Mouse (Mus musculus) liver, embryonic 14.5 days (tissue): ENCODE data around the gene Tmem212. TPM values are rescaled to one million over a fixed set of nuclear protein-coding genes. Genes with fewer than 3 reads are reported as not detected.

Experiments used
- ATAC-seq: fragments of 200-750 bp; cut with Nextera tagmentation; 2 replicates; pipeline ENCODE4 v1.8.0; 2017; ENCODE audit warnings: moderate number of reproducible peaks, mild to moderate bottlenecking, moderate library complexity; ENCODE audit not compliant: insufficient read depth
- DNase-seq, 3 experiments: peaks; one replicate each; pipeline ENCODE4 v3.0.0-alpha.2; 2012 to 2013; ENCODE audit warnings: low read depth in 3 of 3, low spot score in 3 of 3
- H3K27ac ChIP-seq: fragments of 300-500 bp; sonication (generic); 2 replicates; pipeline ENCODE4 v1.5.1; 2014; ENCODE audit warnings: moderate library complexity, mild to moderate bottlenecking, control low read depth, inconsistent platforms
- H3K27me3 ChIP-seq: fragments of 300-500 bp; sonication (generic); 2 replicates; pipeline ENCODE4 v1.6.1; 2014; ENCODE audit warnings: mild to moderate bottlenecking, low read length, moderate library complexity; ENCODE audit not compliant: control insufficient read depth, insufficient read depth
- H3K36me3 ChIP-seq: fragments of 300-500 bp; sonication (generic); replicated peaks from 2 replicates; pipeline ENCODE4 v1.6.1; 2014; ENCODE audit warnings: low read depth; ENCODE audit not compliant: control insufficient read depth, insufficient read depth
- H3K4me1 ChIP-seq, 2 experiments: fragments of 200-500 bp in 1 of 2; fragments of 300-500 bp in 1 of 2; sonication (generic) in 1 of 2; replicated peaks; 2 replicates each; pipeline ENCODE4 v1.6.1; 2012 to 2014; ENCODE audit warnings: antibody characterized with exemption in 1 of 2, inconsistent platforms in 1 of 2, low read length in 1 of 2; ENCODE audit not compliant: control insufficient read depth in 2 of 2, insufficient read depth in 2 of 2
- H3K4me2 ChIP-seq: fragments of 300-500 bp; sonication (generic); 2 replicates; pipeline ENCODE4 v1.6.1; 2014; ENCODE audit warnings: low read depth, mild to moderate bottlenecking, control low read depth, moderate library complexity
- H3K4me3 ChIP-seq, 2 experiments: fragments of 200-500 bp in 1 of 2; fragments of 300-500 bp in 1 of 2; sonication (generic) in 1 of 2; 2 replicates each; pipeline ENCODE4 v1.5.1; 2012 to 2014; ENCODE audit warnings: low read depth in 2 of 2, low read length in 2 of 2, mild to moderate bottlenecking in 2 of 2, control low read depth in 1 of 2, inconsistent platforms in 1 of 2, moderate library complexity in 1 of 2; ENCODE audit not compliant: insufficient read depth in 1 of 2
- H3K9ac ChIP-seq: fragments of 300-500 bp; sonication (generic); replicated peaks from 2 replicates; pipeline ENCODE4 v1.6.1; 2014; ENCODE audit warnings: mild to moderate bottlenecking, control low read depth, moderate library complexity
- H3K9me3 ChIP-seq: fragments of 300-500 bp; sonication (generic); 2 replicates; pipeline ENCODE4 v1.6.1; 2016; ENCODE audit warnings: low read length, mixed read lengths; ENCODE audit not compliant: control insufficient read depth
- CTCF ChIP-seq: IDR thresholded peaks from 2 replicates; pipeline ENCODE4 v1.5.1; 2016; ENCODE audit warnings: antibody characterized with exemption, low read depth, control low read depth
- EP300 ChIP-seq: IDR thresholded peaks from 2 replicates; pipeline ENCODE4 v1.6.1; 2016; ENCODE audit warnings: antibody characterized with exemption, low read depth
- WGBS: fragments of 180-500 bp; shearing (Covaris S2); extraction: QIAGEN DNeasy Blood & Tissue Kit; methylation state at CpG from one replicate; pipeline ENCODE4 v1.1.7; 2014; ENCODE audit not compliant: insufficient replicate concordance; 5-methylcytosine and 5-hydroxymethylcytosine counted together
- polyA plus RNA-seq, 2 experiments: library from polyadenylated mRNA; depleted of rRNA in 1 of 2; stranded (reverse) in 1 of 2; unstranded in 1 of 2; fragments of >200 nt; fragmentation: Nextera tagmentation in 1 of 2; extraction: Ambion mirVana in 1 of 2; gene quantifications; 2 replicates each; pipeline versions ENCODE4 v1.2.1 to v1.2.3; 2012 to 2014

The Tmem212 gene
- polyA plus RNA-seq, 2 experiments = not detected

- peaks cover 0 to 7% of the 10 kb centered on the region in 2 experiments; a peak in 1 of 4 replicates for H3K4me1 ChIP-seq
- ATAC-seq = no peak
- H3K27me3 ChIP-seq = no peaks in the 10 kb centered on the region; the same call in 1 of the 2 replicates
- H3K36me3 ChIP-seq = no peaks in the 10 kb centered on the region
- no peak overlapping the region for H3K27ac ChIP-seq
- 62% methylated on average over 13 of the region's 13 CpGs for WGBS
- no peak for DNase-seq
- TF ChIP-seq CTCF (no peak), EP300 (no peak)
- H3K9me3 ChIP-seq = no peaks in the 10 kb centered on the region
- H3K4me2 ChIP-seq = no peak overlapping the region
- H3K9ac ChIP-seq = no peak overlapping the region
- no peak overlapping the region for H3K4me3 ChIP-seq
Observed at GRCm38 (mm10) chr3:27937144-27938110, 41.3 kb upstream of the Tmem212 start.

GRCm38 (mm10) chr3:27936731-27937130 lies 40.6 kb upstream of the Tmem212 start:
- Histone ChIP-seq H3K27me3 (no peaks in the 10 kb centered on the region; the same call in 1 of the 2 replicates), H3K4me1 (peaks cover 0 to 7% of the 10 kb centered on the region in 2 experiments; a peak in 1 of 4 replicates), H3K4me3 (no peak overlapping the region), H3K4me2 (no peak overlapping the region), H3K27ac (no peak overlapping the region), H3K9ac (no peak overlapping the region), H3K36me3 (no peaks in the 10 kb centered on the region), H3K9me3 (no peaks in the 10 kb centered on the region)
- WGBS = 64% methylated on average over 5 of the region's 5 CpGs
- TF ChIP-seq CTCF (no peak), EP300 (no peak)
- DNase-seq (no peak), ATAC-seq (no peak)

GRCm38 (mm10) chr3:27935644-27936043 lies 39.5 kb upstream of the Tmem212 start:
- H3K4me2 ChIP-seq = no peak overlapping the region
- H3K4me1 ChIP-seq = 0 out of 4 replicates have a peak, but pooled peaks cover 0 to 5% of the 10 kb centered on the region in 2 experiments
- H3K27ac ChIP-seq = no peak overlapping the region
- 70% methylated on average over 3 of the region's 3 CpGs for WGBS
- TF ChIP-seq CTCF = no peak
- TF ChIP-seq EP300 = no peak
- no peak overlapping the region for H3K9ac ChIP-seq
- no peak for ATAC-seq
- H3K36me3 ChIP-seq = no peaks in the 10 kb centered on the region
- DNase-seq = no peak
- H3K9me3 ChIP-seq = no peaks in the 10 kb centered on the region
- no peak overlapping the region for H3K4me3 ChIP-seq
- no peaks in the 10 kb centered on the region; the same call in 1 of the 2 replicates for H3K27me3 ChIP-seq

- Histone ChIP-seq H3K9ac (no peak overlapping the region), H3K4me1 (no peaks in the 10 kb centered on the region), H3K27ac (no peak overlapping the region), H3K4me3 (no peak overlapping the region), H3K9me3 (no peaks in the 10 kb centered on the region), H3K36me3 (no peaks in the 10 kb centered on the region), H3K27me3 (no peaks in the 10 kb centered on the region), H3K4me2 (no peak overlapping the region)
- ATAC-seq (no peak), DNase-seq (no peak)
- TF ChIP-seq EP300 (no peak), CTCF (no peak)
- 69% methylated on average over 5 of the region's 5 CpGs for WGBS
Observed at GRCm38 (mm10) chr3:27932391-27932790, 36.2 kb upstream of the Tmem212 start.

- 70% methylated on average over 4 of the region's 4 CpGs for WGBS
- ATAC-seq (no peak), DNase-seq (no peak)
- Histone ChIP-seq H3K4me3 (no peak overlapping the region), H3K4me1 (peaks cover 0 to under 1% of the 10 kb centered on the region in 2 experiments; a peak in 2 of 4 replicates), H3K36me3 (no peaks in the 10 kb centered on the region), H3K27ac (no peak overlapping the region), H3K27me3 (no peaks in the 10 kb centered on the region), H3K4me2 (no peak overlapping the region), H3K9me3 (no peaks in the 10 kb centered on the region), H3K9ac (no peak overlapping the region)
- TF ChIP-seq EP300 = no peak
- TF ChIP-seq CTCF = no peak
Observed at GRCm38 (mm10) chr3:27929219-27929618, 33.1 kb upstream of the Tmem212 start.
